ENCODE assay signal across 10 mouse cellular contexts in genomic region chr12:111916514-111917217, GRCm38 (mm10). TPM values are rescaled to one million over a fixed set of nuclear protein-coding genes. Genes with fewer than 3 reads are reported as not detected.
DNase-seq lines count a peak whose midpoint lies in the region; ATAC-seq lines count a peak whose summit lies in the region.
"Had no signal": no experiment of that assay in that cellular context is flagged by ENCODE, and none has a peak within 500 bp of the region (broad histone marks: within the 10 kb centered on the region; RNA-seq: fewer than 3 reads in every experiment).

No protein-coding gene starts in this region.

- peak overlapping the region; percentile 48; the same call in 1 of the 2 replicates for H3K27ac ChIP-seq in forebrain, embryonic 10.5 days
- no peak overlapping the region; the same call in 1 of the 2 replicates for H3K27ac ChIP-seq in forebrain, embryonic 15.5 days (replicated peaks)
- peak overlapping the region; percentile 84 for H3K27ac ChIP-seq in lung, embryonic 15.5 days
- peak overlapping the region; percentile 50 for H3K27ac ChIP-seq in intestine, embryonic 16.5 days (ENCODE audit: low read length)
- H3K27ac ChIP-seq: left cerebral cortex, adult 2 months; midbrain, embryonic 10.5 days had no signal

- peaks cover 4% of the 10 kb centered on the region; the same call in 1 of the 2 replicates for H3K4me1 ChIP-seq in forebrain, embryonic 10.5 days
- H3K4me1 ChIP-seq in forebrain, embryonic 15.5 days, result no peaks in the 10 kb centered on the region
- peaks cover 32% of the 10 kb centered on the region for H3K4me1 ChIP-seq in lung, embryonic 15.5 days
- peaks cover 9% of the 10 kb centered on the region; the same call in 1 of the 2 replicates for H3K4me1 ChIP-seq in intestine, embryonic 16.5 days (ENCODE audit: control insufficient read depth, insufficient read depth, low read length)

- H3K36me3 ChIP-seq in forebrain, embryonic 10.5 days (replicated peaks), result no peaks in the 10 kb centered on the region
- no peaks in the 10 kb centered on the region for H3K36me3 ChIP-seq in forebrain, embryonic 15.5 days
- no peaks in the 10 kb centered on the region for H3K36me3 ChIP-seq in lung, embryonic 15.5 days
- H3K36me3 ChIP-seq in intestine, embryonic 16.5 days (ENCODE audit: control insufficient read depth, insufficient read depth, low read length), result no peaks in the 10 kb centered on the region
- H3K36me3 ChIP-seq: midbrain, embryonic 10.5 days had no signal

- H3K9me3 ChIP-seq in forebrain, embryonic 10.5 days, result no peaks in the 10 kb centered on the region
- H3K9me3 ChIP-seq in forebrain, embryonic 15.5 days, result no peaks in the 10 kb centered on the region
- no peaks in the 10 kb centered on the region for H3K9me3 ChIP-seq in lung, embryonic 15.5 days
- no peaks in the 10 kb centered on the region for H3K9me3 ChIP-seq in intestine, embryonic 16.5 days (ENCODE audit: control insufficient read depth, low read length)
- H3K9me3 ChIP-seq: midbrain, embryonic 10.5 days had no signal

- no peak for DNase-seq in forebrain, embryonic 10.5 days (ENCODE audit: extremely low spot score, low spot score)
- DNase-seq in lung, postnatal 25 days (ENCODE audit: low spot score), result no peak
- peak; percentile 24 for DNase-seq in mesoderm, embryonic 11.5 days (ENCODE audit: low read depth, low spot score)
- no peak for DNase-seq in left cerebral cortex, postnatal 36 days (ENCODE audit: low spot score in 2 of 2)

- ATAC-seq in forebrain, embryonic 15.5 days (replicated peaks), result no peak
- ATAC-seq in lung, embryonic 15.5 days (ENCODE audit: borderline replicate concordance, extremely low read depth, low FRiP score, low TSS enrichment), result peak; percentile 51; the same call in 1 of the 2 replicates
- no peak for ATAC-seq in intestine, embryonic 16.5 days
- ATAC-seq in megakaryocyte, adult 5-6 weeks (ENCODE audit: poor library complexity, severe bottlenecking), result no peak

- H3K4me2 ChIP-seq in forebrain, embryonic 15.5 days (replicated peaks), result no peak overlapping the region
- no peak overlapping the region; the same call in 1 of the 2 replicates for H3K4me2 ChIP-seq in lung, embryonic 15.5 days
- no peak overlapping the region for H3K4me2 ChIP-seq in intestine, embryonic 16.5 days (ENCODE audit: low read depth, low read length)

- H3K9ac ChIP-seq in forebrain, embryonic 15.5 days (replicated peaks), result no peak overlapping the region
- H3K9ac ChIP-seq in lung, embryonic 15.5 days, result no peak overlapping the region
- no peak overlapping the region for H3K9ac ChIP-seq in intestine, embryonic 16.5 days (ENCODE audit: low read depth, low read length)

- 0 out of 2 replicates have a peak, but pooled peaks cover 4% of the 10 kb centered on the region for H3K27me3 ChIP-seq in forebrain, embryonic 10.5 days (ENCODE audit: poor library complexity, severe bottlenecking)
- H3K27me3 ChIP-seq in forebrain, embryonic 15.5 days, result no peaks in the 10 kb centered on the region
- no peaks in the 10 kb centered on the region for H3K27me3 ChIP-seq in lung, embryonic 15.5 days
- no peaks in the 10 kb centered on the region for H3K27me3 ChIP-seq in intestine, embryonic 16.5 days (replicated peaks; ENCODE audit: control insufficient read depth, insufficient read depth, low read length)

- intact Hi-C loops in left cerebral cortex, postnatal 36 days (cut with DNase I), result no loop called here

- WGBS in forebrain, embryonic 10.5 days, result 72% methylated on average over 12 of the region's 12 CpGs
- WGBS in forebrain, embryonic 15.5 days, result 42% methylated on average over 12 of the region's 12 CpGs
- 31% methylated on average over 12 of the region's 12 CpGs for WGBS in lung, embryonic 15.5 days
- WGBS in intestine, embryonic 16.5 days, result 46% methylated on average over 12 of the region's 12 CpGs

- H3K4me3 ChIP-seq in forebrain, embryonic 10.5 days, result no peak overlapping the region
- no peak overlapping the region for H3K4me3 ChIP-seq in forebrain, embryonic 15.5 days
- no peak overlapping the region for H3K4me3 ChIP-seq in lung, embryonic 15.5 days
- no peak overlapping the region for H3K4me3 ChIP-seq in intestine, embryonic 16.5 days (ENCODE audit: low read length)
- H3K4me3 ChIP-seq: left cerebral cortex, adult 2 months; midbrain, embryonic 10.5 days had no signal

RNA-seq across cellular contexts. Expression of gene Ppp1r13b, which starts 8.8 kb away (rescaled TPM):
- 2.9 and 3.1 TPM in 2 replicates for polyA plus RNA-seq in forebrain, embryonic 10.5 days (2016; fragmentation: Nextera tagmentation; extraction: Ambion mirVana)
- polyA plus RNA-seq in forebrain, embryonic 15.5 days (2015; fragmentation: Nextera tagmentation; extraction: Ambion mirVana), result 21.4 and 22.6 TPM in 2 replicates
- 23.1 and 25.6 TPM in 2 replicates for polyA plus RNA-seq in lung, embryonic 15.5 days (2015; fragmentation: Nextera tagmentation; extraction: Ambion mirVana)
- 5.6 and 7.9 TPM in 2 replicates for polyA plus RNA-seq in intestine, embryonic 16.5 days (2015; fragmentation: Nextera tagmentation; extraction: Ambion mirVana)
- 10 to 100 TPM; 60.8 to 65.6 TPM for total RNA-seq in left cerebral cortex, postnatal 36 days (2021)
- 3.8 and 6.9 TPM in 2 replicates for total RNA-seq in megakaryocyte, adult 5-6 weeks (2015)
- total RNA-seq in megakaryocyte, adult 5-6 weeks (2017), result 2.8 and 3.3 TPM in 2 replicates

RNA-seq across cellular contexts. Expression of gene Atp5mpl, which starts 50.1 kb away (rescaled TPM):
- polyA plus RNA-seq in forebrain, embryonic 10.5 days (2016; fragmentation: Nextera tagmentation; extraction: Ambion mirVana), result 565 and 608 TPM in 2 replicates
- 615 and 675 TPM in 2 replicates for polyA plus RNA-seq in forebrain, embryonic 15.5 days (2015; fragmentation: Nextera tagmentation; extraction: Ambion mirVana)
- polyA plus RNA-seq in lung, embryonic 15.5 days (2015; fragmentation: Nextera tagmentation; extraction: Ambion mirVana), result 634 and 662 TPM in 2 replicates
- polyA plus RNA-seq in intestine, embryonic 16.5 days (2015; fragmentation: Nextera tagmentation; extraction: Ambion mirVana), result 900 and 957 TPM in 2 replicates
- 100 to 1,000 TPM; 339 to 346 TPM for total RNA-seq in left cerebral cortex, postnatal 36 days (2021)
- 371 and 395 TPM in 2 replicates for total RNA-seq in megakaryocyte, adult 5-6 weeks (2015)
- 580 and 630 TPM in 2 replicates for total RNA-seq in megakaryocyte, adult 5-6 weeks (2017)

RNA-seq across cellular contexts. Expression of gene Tdrd9, which starts 54.7 kb away (rescaled TPM):
- polyA plus RNA-seq in forebrain, embryonic 10.5 days (2016; fragmentation: Nextera tagmentation; extraction: Ambion mirVana), result 1.1 and 1.9 TPM in 2 replicates
- polyA plus RNA-seq in forebrain, embryonic 15.5 days (2015; fragmentation: Nextera tagmentation; extraction: Ambion mirVana), result 0.34 and 0.50 TPM in 2 replicates
- 0.06 TPM in 1 of 2 replicates, not detected in the other for polyA plus RNA-seq in lung, embryonic 15.5 days (2015; fragmentation: Nextera tagmentation; extraction: Ambion mirVana)
- 0.20 and 0.24 TPM in 2 replicates for polyA plus RNA-seq in intestine, embryonic 16.5 days (2015; fragmentation: Nextera tagmentation; extraction: Ambion mirVana)
- total RNA-seq in left cerebral cortex, postnatal 36 days (2021), result under 1 TPM in 1 of 2 experiments, not detected in 1; 0.39 TPM
- 0.07 TPM in 1 of 2 replicates, not detected in the other for total RNA-seq in megakaryocyte, adult 5-6 weeks (2015)
- not detected in 2 replicates for total RNA-seq in megakaryocyte, adult 5-6 weeks (2017)
